Mouse (Mus musculus): ENCODE data around the gene BC107364.
"Not testable (repeated sequence)": the region's sequence is repeated elsewhere in the genome, so short reads cannot be mapped to it uniquely, and the experiment has no call there.

Gene BC107364

DNA sequence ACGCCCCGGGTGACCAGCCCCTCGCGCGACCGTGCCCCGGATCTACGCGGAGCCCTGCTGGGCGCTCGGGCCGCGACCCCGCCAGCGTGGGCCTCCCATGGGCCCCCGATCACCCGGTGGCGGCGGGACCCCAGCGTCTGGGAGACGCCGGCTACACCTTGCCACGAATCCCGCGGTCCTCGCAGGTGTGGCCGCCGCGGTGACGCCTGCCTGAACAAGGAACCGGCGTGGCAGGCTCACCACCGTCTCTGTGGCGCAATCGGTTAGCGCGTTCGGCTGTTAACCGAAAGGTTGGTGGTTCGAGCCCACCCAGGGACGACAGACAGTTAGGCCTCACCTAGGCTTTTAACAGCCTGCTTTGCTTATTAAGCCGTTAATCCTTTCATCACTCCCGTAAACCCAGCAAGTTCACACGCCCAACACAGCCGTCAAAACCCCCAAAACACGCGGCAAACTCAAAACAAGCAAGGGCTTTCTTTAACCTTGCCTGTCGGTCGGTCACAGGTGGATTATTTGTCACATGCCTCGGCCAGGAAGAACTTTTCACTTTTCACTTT, 847 bp downstream of the BC107364 start:
- DNase-seq (ENCODE audit: low spot score): not testable (repeated sequence)

GRCm38 (mm10) chr3:96450586-96450896, 1.6 kb downstream of the BC107364 start:
- DNase-seq (ENCODE audit: low spot score): not testable (repeated sequence)

DNA sequence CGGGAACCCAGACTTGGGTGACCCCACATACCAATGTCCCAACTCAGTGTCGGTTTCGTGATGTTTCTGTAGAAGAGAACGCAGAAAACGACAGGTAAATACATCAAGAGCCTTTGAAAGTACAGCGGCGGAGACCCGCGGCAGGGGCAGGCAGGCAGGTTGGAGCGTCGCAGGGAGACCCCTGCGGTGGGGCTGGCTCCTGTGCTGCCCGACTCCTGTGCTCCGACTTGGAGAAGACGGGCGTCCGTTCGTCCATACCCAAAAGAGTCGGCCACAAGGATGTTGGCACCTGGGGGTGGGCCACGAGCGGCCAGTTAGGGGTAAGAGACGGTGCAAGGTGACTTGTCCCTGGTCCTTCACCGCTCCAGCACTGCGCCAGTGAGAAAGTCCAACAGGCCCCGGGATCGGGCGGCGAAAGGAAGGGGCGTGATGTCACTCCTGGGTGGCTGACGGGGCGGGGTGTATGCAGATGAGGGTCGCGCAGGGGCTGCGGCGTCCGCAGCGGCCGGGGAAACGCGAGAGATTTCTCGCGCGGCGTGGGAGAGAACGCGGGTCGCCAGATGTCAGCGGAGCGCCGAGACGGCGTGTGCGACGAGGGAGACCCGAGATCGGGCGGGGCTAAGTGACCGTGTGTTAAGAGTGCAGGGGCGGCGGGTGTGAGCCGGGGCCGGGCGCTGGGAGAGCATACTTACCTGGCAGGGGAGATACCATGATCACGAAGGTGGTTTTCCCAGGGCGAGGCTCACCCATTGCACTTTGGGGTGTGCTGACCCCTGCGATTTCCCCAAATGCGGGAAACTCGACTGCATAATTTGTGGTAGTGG, 2.1 kb downstream of the BC107364 start:
- DNase-seq (ENCODE audit: low spot score): not testable (repeated sequence)

- no peak for DNase-seq (ENCODE audit: low spot score)
These were observed 6.7 kb downstream of the BC107364 start for GRCm38 (mm10) chr3:96445436-96445835.

DNA sequence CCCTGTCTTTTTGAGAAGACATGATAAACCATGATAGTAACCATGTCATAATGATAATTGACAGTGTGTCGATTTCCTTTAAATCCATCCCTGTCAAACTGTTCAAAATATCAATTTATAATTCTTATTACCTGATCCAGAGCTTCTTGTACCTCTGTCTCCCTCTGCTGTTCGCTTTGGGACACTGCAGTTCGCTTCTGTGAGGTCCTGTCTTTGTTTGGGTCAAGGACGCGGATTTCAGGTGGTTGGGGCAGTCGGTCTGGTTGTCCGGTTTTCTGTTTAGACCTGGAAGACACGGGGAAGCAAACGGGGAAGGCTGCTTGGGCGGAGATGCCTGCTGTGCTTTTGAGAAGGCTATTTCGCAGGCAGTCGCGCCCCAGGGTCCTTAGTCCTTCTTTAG, 11.5 kb downstream of the BC107364 start:
- DNase-seq (ENCODE audit: low spot score): peak; percentile 67

DNA sequence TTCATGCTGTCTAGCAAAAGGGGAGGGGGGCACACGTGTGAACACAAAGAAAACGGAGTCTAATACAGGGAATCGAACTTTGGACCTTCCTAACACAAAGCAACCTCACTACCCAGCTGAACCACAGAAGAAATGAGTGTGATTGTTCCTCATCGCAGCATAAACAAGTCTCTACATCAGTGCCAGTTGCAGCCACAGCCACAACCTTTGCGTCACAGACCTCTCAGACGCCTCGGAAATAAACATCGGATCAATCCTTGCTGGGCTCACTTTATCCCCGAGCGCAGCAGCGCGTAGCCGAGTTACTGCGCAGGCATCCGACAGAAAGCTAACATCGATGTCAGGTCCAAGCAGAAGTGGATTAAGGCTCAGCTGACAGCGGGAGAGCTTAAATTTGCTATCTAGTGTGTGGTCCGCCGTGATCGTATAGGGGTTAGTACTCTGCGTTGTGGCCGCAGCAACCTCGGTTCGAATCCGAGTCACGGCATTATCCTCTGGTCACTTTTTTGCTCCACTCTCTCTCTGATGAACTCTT, 16.5 kb downstream of the BC107364 start:
- DNase-seq (ENCODE audit: low spot score): peak; percentile 84

DNA sequence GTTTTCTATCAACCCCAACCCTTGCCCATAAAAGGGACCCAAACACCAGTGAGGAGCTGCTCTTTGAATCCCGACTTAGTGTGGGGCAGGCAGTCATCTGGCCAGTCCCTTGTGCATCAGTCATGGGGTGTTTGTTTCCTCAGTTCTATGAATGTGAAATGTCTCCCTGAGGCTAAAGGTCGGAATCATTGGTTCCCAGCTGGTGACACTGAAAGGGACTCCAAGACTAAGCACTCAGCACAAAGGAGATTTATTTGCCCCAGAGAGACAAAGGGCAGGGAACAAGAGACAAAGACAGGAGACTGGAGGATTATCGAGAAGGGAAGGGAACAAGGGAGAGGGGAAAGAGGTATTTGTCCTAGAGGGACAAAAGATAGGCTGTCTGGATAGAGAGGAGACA, 19.9 kb downstream of the BC107364 start:
- peak; percentile 29 for DNase-seq (ENCODE audit: low spot score)

DNA sequence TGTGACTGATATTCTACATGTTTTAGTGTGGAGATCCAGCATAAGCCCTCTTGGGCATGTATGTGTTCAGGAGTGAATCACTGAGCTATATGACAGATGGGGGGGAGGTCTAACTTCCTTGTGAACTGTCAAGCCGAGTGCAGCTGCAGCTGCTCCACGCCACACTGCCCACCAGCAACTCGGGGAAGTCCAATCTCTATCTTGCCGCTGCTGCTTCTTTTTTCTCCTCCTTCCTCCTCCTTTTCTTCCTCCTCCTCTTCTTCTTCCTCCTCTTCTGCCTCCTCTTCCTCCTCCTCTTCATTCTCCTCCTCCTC, 22.3 kb downstream of the BC107364 start:
- DNase-seq (ENCODE audit: low spot score): no peak

DNA sequence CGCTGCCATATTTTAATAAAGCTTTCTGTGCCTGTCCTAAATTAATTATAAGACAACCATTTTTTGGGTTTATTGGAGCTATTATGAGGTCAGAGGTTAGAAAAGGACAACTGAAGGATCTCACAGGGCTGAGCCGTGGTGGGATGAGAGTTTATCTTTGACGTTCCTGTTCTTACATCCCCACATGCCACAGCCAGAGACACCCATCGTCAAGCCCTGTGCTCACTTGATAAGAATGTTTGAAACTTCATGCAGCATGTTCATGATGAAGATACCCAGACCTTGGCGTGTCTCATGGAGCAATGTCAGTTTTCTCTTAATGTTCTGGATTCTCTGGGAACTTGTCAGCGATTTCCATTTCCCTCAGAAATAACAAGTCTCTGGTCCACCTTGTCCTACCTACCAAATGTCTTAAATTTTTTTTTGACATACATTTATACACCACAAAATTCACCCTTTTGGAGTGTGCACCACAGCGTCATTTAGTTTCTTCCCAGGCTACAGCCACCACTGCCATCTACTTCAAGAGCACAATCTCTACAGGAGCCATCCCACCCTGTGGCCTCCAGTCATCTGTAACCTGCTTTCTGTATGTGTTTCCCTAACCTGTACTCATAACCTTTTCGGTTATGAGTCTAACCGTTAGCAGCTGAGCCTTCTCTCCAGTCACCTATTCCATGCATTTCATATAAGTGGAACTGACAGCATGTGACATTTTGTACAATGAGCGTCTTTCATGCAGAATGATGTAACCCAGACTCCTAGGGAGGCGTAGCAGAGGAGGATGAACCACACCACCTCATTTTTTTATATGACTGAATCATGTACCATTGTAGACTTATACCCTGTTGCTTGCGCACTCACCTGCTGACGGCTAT, 22.9 kb downstream of the BC107364 start:
- DNase-seq (ENCODE audit: low spot score): no peak

DNA sequence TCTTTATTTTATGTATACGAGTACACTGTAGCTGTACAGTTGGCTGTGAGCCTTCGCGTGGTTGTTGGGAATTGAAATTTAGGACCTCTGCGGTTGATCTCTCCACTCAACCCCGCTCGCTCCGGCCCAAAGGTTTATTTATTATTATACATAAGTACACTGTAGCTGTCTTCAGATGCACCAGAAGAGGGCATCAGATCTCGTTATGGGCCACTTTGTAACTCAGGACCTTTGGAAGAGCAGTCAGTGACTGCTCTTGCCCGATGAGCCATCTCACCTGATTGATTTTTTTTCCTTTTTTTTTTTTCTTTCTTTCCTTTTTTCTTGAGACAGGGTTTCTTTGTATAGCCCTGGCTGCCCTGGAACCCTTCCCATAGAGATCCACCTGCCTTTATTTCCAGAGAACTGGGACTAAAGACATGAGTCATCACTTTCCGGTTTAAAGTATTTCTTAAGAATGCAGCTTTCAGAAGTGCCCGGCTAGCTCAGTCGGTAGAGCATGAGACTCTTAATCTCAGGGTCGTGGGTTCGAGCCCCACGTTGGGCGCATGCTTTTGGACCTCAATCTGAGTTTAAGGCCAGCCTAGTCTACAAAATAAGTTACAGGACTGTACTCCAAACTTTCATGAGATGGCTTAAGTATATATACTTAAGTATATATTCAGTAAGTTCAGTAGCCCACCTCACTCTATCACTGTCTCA, 24.2 kb downstream of the BC107364 start:
- DNase-seq (ENCODE audit: low spot score): peak; percentile 83

DNA sequence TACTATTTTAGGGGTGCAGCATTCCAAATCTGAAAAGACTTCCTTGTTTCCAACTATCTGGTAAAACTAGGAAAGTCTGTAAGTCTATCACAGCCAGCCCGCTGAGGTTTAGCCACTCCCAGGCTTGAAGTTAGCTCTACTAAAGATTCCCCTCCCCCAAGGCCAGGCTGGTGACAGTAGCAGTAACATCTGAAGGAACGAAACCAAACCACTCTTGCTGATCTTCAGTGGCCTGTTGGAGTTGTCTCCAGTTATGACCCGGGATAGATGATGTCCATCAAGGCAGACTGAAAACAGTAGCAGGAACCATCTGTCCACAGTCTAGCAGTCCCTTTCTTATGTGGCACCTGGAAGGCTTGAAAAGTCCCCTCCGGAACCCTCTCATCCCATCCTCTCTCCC, 24.8 kb downstream of the BC107364 start:
- DNase-seq (ENCODE audit: low spot score): peak; percentile 56

GRCm38 (mm10) chr3:96426268-96426667, 25.8 kb downstream of the BC107364 start:
- no peak for DNase-seq (ENCODE audit: low spot score)

GRCm38 (mm10) chr3:96424447-96424846, 27.7 kb downstream of the BC107364 start:
- not testable (repeated sequence) for DNase-seq (ENCODE audit: low spot score)

- DNase-seq (ENCODE audit: low spot score): peak; percentile 65
These were observed 28.2 kb downstream of the BC107364 start for GRCm38 (mm10) chr3:96423889-96424288.

DNA sequence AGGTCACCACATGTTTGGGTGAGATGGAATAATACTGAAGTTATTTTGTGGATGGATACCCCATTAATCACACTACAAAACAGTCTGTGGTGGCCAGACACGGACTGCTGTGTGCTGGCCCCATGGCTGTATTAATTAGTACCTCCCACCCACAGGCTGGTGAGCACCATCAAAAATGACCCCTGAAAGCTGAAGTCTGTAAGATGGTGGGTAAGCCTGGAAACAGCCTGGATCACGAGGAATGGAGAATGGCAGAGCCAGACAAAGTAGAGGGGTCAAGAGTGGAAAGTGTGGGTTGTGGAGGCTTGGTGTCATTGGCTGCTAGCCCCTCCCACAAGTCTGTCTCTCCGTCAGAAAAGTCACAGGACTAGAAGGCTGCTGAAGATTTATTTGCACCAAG, 31.3 kb downstream of the BC107364 start:
- DNase-seq (ENCODE audit: low spot score): no peak

DNA sequence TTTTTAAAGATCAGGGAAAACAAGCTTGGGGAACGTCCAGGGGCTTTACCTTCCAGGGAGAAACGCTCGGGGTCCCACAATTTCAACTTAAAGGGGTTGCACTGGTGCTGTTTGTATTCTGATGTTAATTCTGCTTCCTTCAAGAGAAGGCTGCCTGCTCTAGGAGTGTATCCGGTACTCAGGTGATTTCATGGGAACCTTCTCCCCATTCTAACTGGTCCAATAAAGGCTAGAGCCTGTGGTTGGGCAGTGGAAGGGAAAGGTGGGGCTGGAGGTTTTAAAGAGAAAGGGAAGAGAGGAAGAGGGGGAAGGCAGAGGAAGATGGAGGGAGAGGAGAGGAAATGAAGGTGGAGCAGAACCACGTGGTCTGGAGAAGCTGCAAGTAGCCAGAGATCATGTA, 33.2 kb downstream of the BC107364 start:
- not testable (repeated sequence) for DNase-seq (ENCODE audit: low spot score)

DNA sequence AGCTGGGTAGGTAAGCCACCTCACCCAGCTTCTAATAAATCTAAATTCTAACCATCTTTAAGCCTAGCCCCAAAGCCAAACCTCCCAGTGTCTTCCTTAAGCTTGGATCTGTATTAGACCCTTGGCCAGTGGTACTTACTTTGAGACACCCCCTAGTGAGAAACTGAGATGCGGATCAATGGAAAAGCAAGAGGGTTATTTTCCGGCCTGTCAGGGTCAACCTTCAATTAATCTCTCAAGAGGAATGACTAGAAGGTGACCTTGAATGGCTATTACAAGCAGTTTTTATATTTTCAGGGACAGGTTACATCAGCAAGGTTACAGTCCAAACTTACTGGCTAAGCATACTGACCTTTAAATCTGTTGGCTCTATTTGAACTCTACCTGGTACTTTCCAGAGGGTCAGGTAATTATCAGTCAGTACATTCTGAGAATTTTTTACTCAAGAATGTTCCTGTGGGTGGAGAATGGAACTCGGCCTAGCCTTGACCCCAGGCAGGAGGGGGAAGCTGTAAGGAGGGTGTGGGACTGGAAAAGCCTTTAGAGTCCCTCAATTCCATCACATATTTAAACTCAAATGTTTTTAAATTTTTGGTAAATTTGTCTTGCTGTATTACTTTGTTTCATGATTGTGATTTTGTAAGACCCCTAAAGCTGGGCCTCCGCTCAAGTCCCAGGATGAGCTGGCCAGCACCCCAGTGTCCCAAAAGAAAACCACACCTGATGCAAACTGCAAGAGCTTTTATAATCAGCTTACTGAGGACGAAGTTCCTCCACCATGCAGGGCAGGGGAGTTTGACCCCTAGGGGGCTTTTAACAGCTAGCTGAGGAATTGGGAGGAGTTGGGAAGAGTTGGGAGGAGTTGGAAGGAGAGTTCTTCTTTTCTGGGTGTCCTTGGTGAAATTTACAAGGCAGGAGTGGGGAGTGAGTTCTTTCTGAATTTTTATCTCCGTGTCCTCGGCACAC, 34.0 kb downstream of the BC107364 start:
- DNase-seq (ENCODE audit: low spot score): no peak

- DNase-seq (ENCODE audit: low spot score): no peak
These were observed 35.5 kb downstream of the BC107364 start for GRCm38 (mm10) chr3:96416595-96416994.

GRCm38 (mm10) chr3:96416056-96416455, 36.0 kb downstream of the BC107364 start:
- no peak for DNase-seq (ENCODE audit: low spot score)

DNA sequence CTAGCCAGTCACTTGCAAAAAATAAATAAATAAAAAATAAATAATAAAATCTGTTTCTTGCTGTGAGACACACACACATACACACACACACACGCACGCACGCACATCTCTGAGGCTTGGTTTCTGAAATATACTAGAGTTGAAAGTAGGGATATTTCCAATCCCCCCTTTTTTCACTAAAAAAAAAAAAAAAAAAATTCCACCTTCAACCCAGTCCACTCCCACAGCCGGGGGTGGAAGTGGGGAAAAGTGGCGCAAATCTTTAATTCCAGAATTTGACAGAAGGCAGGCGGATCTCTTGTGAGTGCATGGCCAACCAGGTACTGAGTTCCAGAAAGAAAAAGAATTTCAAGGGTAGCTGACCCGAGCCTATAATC, 37.2 kb downstream of the BC107364 start:
- no peak for DNase-seq (ENCODE audit: low spot score)

All from yolk sac, embryonic 10.5 days (tissue).